Mouse (Mus musculus) adrenal gland, postnatal 0 days (tissue): ENCODE measurements around the gene Olfr766-ps1. TPM values are rescaled to one million over a fixed set of nuclear protein-coding genes. Genes with fewer than 3 reads are reported as not detected.

Experiments
- polyA plus RNA-seq: library from polyadenylated mRNA; unstranded; fragments of >200 nt; fragmentation: Nextera tagmentation; extraction: Ambion mirVana; gene quantifications from 2 replicates; pipeline ENCODE4 v1.2.1, GENCODE M21; 2015

Olfr766-ps1 gene
- polyA plus RNA-seq, result not detected in 2 replicates

DNA sequence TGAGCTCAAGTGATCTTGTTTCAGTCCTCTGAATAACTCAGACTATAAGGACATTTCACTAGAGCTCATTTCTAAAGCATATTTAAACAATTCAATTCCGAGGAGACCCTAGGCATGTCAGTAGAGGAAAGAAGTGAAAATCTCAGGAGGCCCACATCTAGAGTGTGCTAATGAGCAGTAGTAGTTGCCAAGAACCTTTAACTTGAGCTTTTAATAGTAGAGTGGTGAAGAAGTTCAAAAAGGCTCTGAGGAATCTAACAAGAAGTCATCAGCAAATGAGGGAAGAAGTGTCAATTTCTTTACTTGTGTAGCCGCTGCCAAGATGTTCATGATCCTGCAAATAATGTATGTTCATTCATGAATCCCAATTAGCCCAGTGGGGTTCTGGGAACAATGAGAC lies at the start of gene Olfr766-ps1:
TSS of gene Olfr766-ps1 (minus strand) at position 101 of the 400 bp plus-strand sequence.

DNA sequence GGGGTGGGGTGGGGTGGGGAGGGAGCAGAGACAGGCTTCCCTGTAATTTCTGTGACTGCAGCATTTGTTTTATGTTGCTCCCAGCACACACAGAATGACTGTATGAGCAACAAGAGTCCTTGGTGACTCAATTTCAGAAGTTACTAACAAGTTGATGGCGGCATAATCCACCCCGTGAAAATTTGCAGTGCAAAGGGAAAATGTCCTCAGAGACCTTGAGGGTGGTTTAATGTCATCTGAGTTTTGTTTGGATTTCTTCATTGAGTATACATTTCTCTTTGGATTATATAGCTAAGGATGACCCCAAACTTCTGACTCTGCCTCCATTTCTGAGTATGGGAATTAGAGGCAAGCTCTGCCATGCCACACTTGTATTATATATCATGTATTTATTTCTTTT lies 49.0 kb upstream of the Olfr766-ps1 start, which contains the start of gene Olfr769:
TSS of gene Olfr769 (minus strand) at position 101 of the 400 bp plus-strand sequence.

DNA sequence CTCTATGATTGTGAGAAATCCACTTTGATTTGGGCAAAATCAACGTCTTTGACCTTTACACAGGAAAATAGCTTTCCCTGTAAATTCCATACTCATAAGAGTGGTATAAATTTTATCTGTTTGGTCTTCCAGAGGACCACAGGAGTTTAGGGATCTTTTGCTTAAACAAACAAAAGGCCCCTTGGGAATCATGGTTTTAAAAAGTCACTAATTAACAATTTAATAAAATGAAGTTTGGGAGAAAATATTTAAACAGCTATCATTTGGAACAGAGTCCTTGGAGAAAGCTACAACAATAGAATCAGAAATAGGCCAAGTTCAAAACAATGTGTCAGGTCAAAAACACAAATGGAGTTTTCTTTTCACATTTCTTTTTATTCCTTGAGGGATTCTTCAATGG lies 30.5 kb upstream of the Olfr766-ps1 start, which contains the start of gene Olfr768:
TSS of gene Olfr768 (minus strand) at position 101 of the 400 bp plus-strand sequence.

DNA sequence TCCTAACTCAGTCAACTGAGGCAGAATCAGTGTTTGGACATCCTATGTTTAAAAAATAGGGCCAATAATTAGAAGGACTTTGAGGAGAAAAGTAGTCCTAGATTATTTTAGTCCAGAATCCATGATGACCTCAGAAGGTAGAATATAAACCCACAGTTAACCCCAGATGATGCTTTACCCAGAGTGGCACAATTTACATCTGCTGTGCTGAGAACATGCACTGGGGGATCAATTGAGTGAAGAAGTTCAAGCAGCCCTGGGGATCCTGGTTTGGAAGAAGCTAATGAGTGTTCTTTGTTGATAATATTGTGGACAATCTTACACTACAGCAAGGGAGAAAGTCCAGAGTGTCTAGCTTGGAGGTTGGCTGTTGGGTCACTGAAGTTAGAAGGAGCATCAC lies 14.0 kb upstream of the Olfr766-ps1 start, which contains the start of gene Olfr767:
TSS of gene Olfr767 (minus strand) at position 101 of the 400 bp plus-strand sequence.

DNA sequence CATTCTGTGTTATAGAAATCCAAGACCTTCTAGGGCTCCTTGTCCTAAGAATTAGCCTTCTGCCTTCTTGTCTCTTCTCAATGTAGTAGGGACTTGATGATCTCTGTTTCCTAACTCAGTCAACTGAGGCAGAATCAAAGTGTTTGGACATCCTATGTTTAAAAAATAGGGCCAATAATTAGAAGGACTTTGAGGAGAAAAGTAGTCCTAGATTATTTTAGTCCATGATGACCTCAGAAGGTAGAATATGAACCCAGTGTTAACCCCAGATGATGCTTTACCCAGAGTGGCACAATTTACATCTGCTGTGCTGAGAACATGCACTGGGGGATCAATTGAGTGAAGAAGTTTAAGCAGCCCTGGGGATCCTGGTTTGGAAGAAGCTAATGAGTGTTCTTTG lies 18.9 kb downstream of the Olfr766-ps1 start, which contains the start of gene Olfr765:
TSS of gene Olfr765 (minus strand) at position 101 of the 400 bp plus-strand sequence.

GRCm38 (mm10) chr10:129039796-129040195 lies 29.0 kb downstream of the Olfr766-ps1 start, which contains the start of gene Olfr764-ps1:
TSS of gene Olfr764-ps1 (minus strand) at chr10:129039896.

Other genes starting within 250 kb of the Olfr766-ps1 start
- 71.7 and 80.1 TPM in 2 replicates for gene Ormdl2, start 247.3 kb downstream of the Olfr766-ps1 start, polyA plus RNA-seq
- 3.1 and 4.0 TPM in 2 replicates for gene Gdf11, start 177.3 kb downstream of the Olfr766-ps1 start, polyA plus RNA-seq
- gene Cd63, start 168.0 kb downstream of the Olfr766-ps1 start, polyA plus RNA-seq, result 643 and 761 TPM in 2 replicates
- gene Rdh5, start 146.1 kb downstream of the Olfr766-ps1 start, polyA plus RNA-seq, result 32.2 and 42.0 TPM in 2 replicates
- 320 and 467 TPM in 2 replicates for gene Bloc1s1, start 144.9 kb downstream of the Olfr766-ps1 start, polyA plus RNA-seq
- gene Itga7, start 135.2 kb downstream of the Olfr766-ps1 start, polyA plus RNA-seq, result 6.0 and 11.5 TPM in 2 replicates
- gene Mettl7b, start 108.0 kb downstream of the Olfr766-ps1 start, polyA plus RNA-seq, result 1.1 and 2.5 TPM in 2 replicates
- gene Olfr9, start 79.5 kb downstream of the Olfr766-ps1 start, polyA plus RNA-seq, result not detected in 2 replicates
- not detected in 2 replicates for gene Olfr763, start 58.2 kb downstream of the Olfr766-ps1 start, polyA plus RNA-seq
- not detected in 2 replicates for gene Olfr764-ps1, start 29.1 kb downstream of the Olfr766-ps1 start, polyA plus RNA-seq
- not detected in 2 replicates for gene Olfr765, start 19.0 kb downstream of the Olfr766-ps1 start, polyA plus RNA-seq
- gene Olfr767, start 13.9 kb upstream of the Olfr766-ps1 start, polyA plus RNA-seq, result not detected in 2 replicates
- not detected in 2 replicates for gene Olfr768, start 30.4 kb upstream of the Olfr766-ps1 start, polyA plus RNA-seq
- not detected in 2 replicates for gene Olfr769, start 48.9 kb upstream of the Olfr766-ps1 start, polyA plus RNA-seq
- not detected in 2 replicates for gene Olfr770, start 70.0 kb upstream of the Olfr766-ps1 start, polyA plus RNA-seq
- not detected in 2 replicates for gene Olfr771, start 95.8 kb upstream of the Olfr766-ps1 start, polyA plus RNA-seq
- not detected in 2 replicates for gene Olfr772, start 108.9 kb upstream of the Olfr766-ps1 start, polyA plus RNA-seq
- not detected in 2 replicates for gene Olfr773, start 118.4 kb upstream of the Olfr766-ps1 start, polyA plus RNA-seq
- gene Olfr774, start 167.2 kb upstream of the Olfr766-ps1 start, polyA plus RNA-seq, result not detected in 2 replicates
- not detected in 2 replicates for gene Olfr775, start 179.4 kb upstream of the Olfr766-ps1 start, polyA plus RNA-seq
- gene Olfr776, start 190.2 kb upstream of the Olfr766-ps1 start, polyA plus RNA-seq, result not detected in 2 replicates
- gene Olfr777, start 202.5 kb upstream of the Olfr766-ps1 start, polyA plus RNA-seq, result not detected in 2 replicates
- gene Olfr780, start 249.1 kb upstream of the Olfr766-ps1 start, polyA plus RNA-seq, result not detected in 2 replicates